Mouse (Mus musculus): ENCODE data around the gene Napsa.

Gene Napsa

DNA sequence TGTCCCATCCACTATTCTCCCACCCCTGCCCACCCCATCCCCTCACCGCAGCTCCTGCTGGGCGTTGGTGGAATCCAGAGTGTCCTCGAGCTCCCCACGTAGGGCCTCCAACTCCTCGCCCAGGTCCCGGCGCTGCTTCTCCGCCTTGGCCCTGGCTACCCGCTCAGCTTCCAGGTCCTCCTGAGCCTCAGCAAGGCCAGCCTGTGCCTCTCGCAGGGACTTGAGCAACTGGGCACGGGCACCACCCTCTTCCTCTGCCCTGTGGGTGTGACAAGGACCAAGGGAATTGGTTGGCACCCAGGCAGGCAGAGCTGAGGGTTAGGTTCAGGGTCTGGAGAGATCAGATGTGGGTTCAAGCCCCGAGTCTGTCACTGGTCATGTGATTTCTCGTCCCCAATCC, 54.8 kb downstream of the Napsa start:
- no peak for DNase-seq (ENCODE audit: low spot score)

DNA sequence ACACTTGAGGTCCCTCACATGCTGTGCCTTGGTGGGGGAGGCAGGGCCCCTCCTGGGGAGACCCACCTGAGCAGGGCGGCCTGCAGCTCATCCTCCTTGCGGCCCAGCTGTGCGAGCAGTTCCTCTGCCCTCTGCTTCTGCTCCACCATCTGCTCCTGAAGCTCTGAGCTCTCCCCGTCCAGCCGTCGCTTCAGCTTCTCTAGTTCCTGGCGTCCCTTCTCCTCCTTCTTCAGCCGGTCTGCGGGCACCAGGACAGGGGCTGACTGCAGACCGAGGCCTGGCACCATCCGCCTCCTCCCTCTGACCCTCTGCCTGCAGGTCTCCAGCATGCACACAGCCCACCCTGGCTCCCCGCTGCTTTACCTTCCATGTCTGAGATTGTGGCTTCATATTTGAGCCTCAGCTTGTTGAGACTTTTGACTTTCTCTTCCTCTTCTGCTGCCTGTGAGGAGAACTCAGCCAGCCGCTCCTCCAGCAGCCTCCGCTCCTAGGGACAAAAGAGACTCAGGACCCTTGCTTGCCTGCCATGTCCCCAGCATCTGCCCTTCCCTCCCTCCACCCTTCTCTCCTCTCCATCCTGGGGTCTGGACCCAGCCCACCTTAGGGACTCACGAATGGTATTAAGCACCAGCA, 56.3 kb downstream of the Napsa start:
- DNase-seq (ENCODE audit: low spot score) = no peak

- DNase-seq (ENCODE audit: low spot score) = no peak
Measured at GRCm38 (mm10) chr7:44630437-44630836, 58.3 kb downstream of the Napsa start.

GRCm38 (mm10) chr7:44632676-44633075, 60.5 kb downstream of the Napsa start:
- DNase-seq (ENCODE audit: low spot score) = no peak

GRCm38 (mm10) chr7:44633407-44633806, 61.2 kb downstream of the Napsa start:
- DNase-seq (ENCODE audit: low spot score) = no peak
